Mouse (Mus musculus) myocyte (in vitro differentiated cells): Measurements from ENCODE around the gene Ccnb1. TPM values are rescaled to one million over a fixed set of nuclear protein-coding genes. Genes with fewer than 3 reads are reported as not detected.
A peak's percentile ranks its signal among the peaks of the same experiment; 100 is the strongest.

ENCODE experiments used
- H3K27me3 ChIP-seq: one replicate; pipeline ENCODE4 v1.6.1; 2011; ENCODE audit not compliant: control insufficient read depth, insufficient read depth, insufficient read length
- H3K36me3 ChIP-seq: one replicate; pipeline ENCODE4 v1.6.1; 2011; ENCODE audit not compliant: control insufficient read depth, insufficient read depth
- H3K4me2 ChIP-seq: one replicate; pipeline ENCODE4 v1.6.1; 2011; ENCODE audit warnings: low read depth, control low read depth
- H3K4me3 ChIP-seq: one replicate; pipeline ENCODE4 v1.5.1; 2011; ENCODE audit warnings: mild to moderate bottlenecking, control low read depth, moderate library complexity
- H3K79me2 ChIP-seq: one replicate; pipeline ENCODE4 v1.6.1; 2011; ENCODE audit not compliant: control insufficient read depth, insufficient read depth
- H3ac ChIP-seq: one replicate; pipeline ENCODE4 v1.6.1; 2011; ENCODE audit not compliant: control insufficient read depth, insufficient read length
- CEBPB ChIP-seq: IDR thresholded peaks from 2 replicates; pipeline ENCODE4 v1.6.1; 2011; ENCODE audit warnings: mild to moderate bottlenecking, moderate library complexity; ENCODE audit not compliant: poor library complexity, insufficient read depth, severe bottlenecking
- E2F4 ChIP-seq: IDR thresholded peaks from one replicate; pipeline ENCODE4 v1.6.1; 2011; ENCODE audit warnings: mild to moderate bottlenecking, control low read depth, moderate library complexity; ENCODE audit not compliant: insufficient read depth
- MAX ChIP-seq: IDR thresholded peaks from one replicate; pipeline ENCODE4 v1.6.1; 2011; ENCODE audit warnings: low read depth, mild to moderate bottlenecking, control low read depth
- MYOD1 ChIP-seq, 3 experiments: IDR thresholded peaks; one replicate each; pipeline ENCODE4 v1.6.1; 2011; ENCODE audit warnings: control low read depth in 2 of 3, low read depth in 2 of 3, mild to moderate bottlenecking in 2 of 3, moderate library complexity in 1 of 3; ENCODE audit not compliant: insufficient read length in 2 of 3, control insufficient read depth in 1 of 3
- MYOG ChIP-seq, 3 experiments: IDR thresholded peaks; one replicate each; pipeline ENCODE4 v1.6.1; 2011; ENCODE audit warnings: control low read depth in 2 of 3, low read depth in 2 of 3, mild to moderate bottlenecking in 2 of 3; ENCODE audit not compliant: insufficient read length in 2 of 3, control insufficient read depth in 1 of 3, insufficient read depth in 1 of 3
- POLR2A ChIP-seq: IDR thresholded peaks from one replicate; pipeline ENCODE4 v1.6.1; 2011; ENCODE audit warnings: low read depth, mild to moderate bottlenecking, control low read depth, moderate library complexity; ENCODE audit not compliant: insufficient read length
- POLR2AphosphoS2 ChIP-seq: IDR thresholded peaks from one replicate; pipeline ENCODE4 v1.6.1; 2011; ENCODE audit warnings: low read depth, control low read depth; ENCODE audit not compliant: insufficient read length
- REST ChIP-seq: IDR thresholded peaks from one replicate; pipeline ENCODE4 v1.6.1; 2011; ENCODE audit warnings: mild to moderate bottlenecking, control low read depth, moderate library complexity; ENCODE audit not compliant: insufficient read depth, insufficient read length
- SRF ChIP-seq: IDR thresholded peaks from one replicate; pipeline ENCODE4 v1.6.1; 2011; ENCODE audit warnings: low read depth; ENCODE audit not compliant: control insufficient read depth, insufficient read length
- TCF12 ChIP-seq: IDR thresholded peaks from one replicate; pipeline ENCODE4 v1.6.1; 2011; ENCODE audit warnings: mild to moderate bottlenecking, control low read depth; ENCODE audit not compliant: poor library complexity, insufficient read depth, severe bottlenecking
- TCF3 ChIP-seq: IDR thresholded peaks from one replicate; pipeline ENCODE4 v1.6.1; 2011; ENCODE audit warnings: low read depth, control low read depth; ENCODE audit not compliant: insufficient read length
- USF1 ChIP-seq: IDR thresholded peaks from one replicate; pipeline ENCODE4 v1.6.1; 2011; ENCODE audit warnings: low read depth, mild to moderate bottlenecking, control low read depth, moderate library complexity
- polyA plus RNA-seq: library from polyadenylated mRNA; unstranded; fragments of >200 nt; fragmentation: generic; extraction: Trizol; gene quantifications from one replicate; pipeline ENCODE4 v1.2.1, GENCODE M21; 2012; ENCODE audit warnings: missing spikeins

Ccnb1 gene
- polyA plus RNA-seq, 1 experiment = 45.4 TPM

- Histone ChIP-seq H3K4me2 (peak within 1 kb of the TSS; percentile 89), H3K27me3 (no peaks in the 10 kb centered on the region), H3K79me2 (peaks cover 6% of the 10 kb centered on the region), H3K4me3 (peak within 1 kb of the TSS; percentile 67), H3ac (peak within 1 kb of the TSS; percentile 11), H3K36me3 (peaks cover under 1% of the 10 kb centered on the region)
- no peak for TF ChIP-seq MYOD1 (IDR thresholded peaks at IDR 0.05; ENCODE audit: control insufficient read depth in 1 of 3, insufficient read length in 2 of 3, low read depth in 2 of 3)
- no peak for TF ChIP-seq MAX
- no peak for TF ChIP-seq CEBPB
- TF ChIP-seq E2F4 = peak; percentile 99
- no peak for TF ChIP-seq POLR2AphosphoS2
- no peak for TF ChIP-seq POLR2A
- no peak for TF ChIP-seq REST
Observed at GRCm38 (mm10) chr13:100775252-100776055, 10.9 kb downstream of the Ccnb1 start, which contains the start of gene Cenph. Gene Cenph, minus strand, starts transcription at chr13:100775899.

- TF ChIP-seq CEBPB (no peak), POLR2A (no peak), SRF (no peak), TCF12 (no peak), REST (no peak), USF1 (no peak), MYOG (IDR thresholded peaks at IDR 0.05; ENCODE audit: control insufficient read depth in 1 of 3, insufficient read depth in 1 of 3, insufficient read length in 2 of 3, low read depth in 2 of 3) (no peak), TCF3 (no peak), MYOD1 (IDR thresholded peaks at IDR 0.05; ENCODE audit: control insufficient read depth in 1 of 3, insufficient read length in 2 of 3, low read depth in 2 of 3) (no peak), MAX (no peak), POLR2AphosphoS2 (no peak), E2F4 (no peak)
- Histone ChIP-seq H3K4me2 (peak overlapping the region; percentile 89), H3ac (peak overlapping the region; percentile 11), H3K79me2 (peaks cover 6% of the 10 kb centered on the region), H3K4me3 (peak overlapping the region; percentile 67), H3K27me3 (no peaks in the 10 kb centered on the region), H3K36me3 (peaks cover 7% of the 10 kb centered on the region)
Observed at GRCm38 (mm10) chr13:100774704-100775103, 11.7 kb downstream of the Ccnb1 start.

- TF ChIP-seq MYOD1 (IDR thresholded peaks at IDR 0.05; ENCODE audit: control insufficient read depth in 1 of 3, insufficient read length in 2 of 3, low read depth in 2 of 3) = no peak
- no peak for TF ChIP-seq POLR2A
- TF ChIP-seq E2F4 = no peak
- TF ChIP-seq TCF3 = no peak
- no peak for TF ChIP-seq CEBPB
- TF ChIP-seq POLR2AphosphoS2 = no peak
- TF ChIP-seq TCF12 = no peak
- no peak for TF ChIP-seq MYOG (IDR thresholded peaks at IDR 0.05; ENCODE audit: control insufficient read depth in 1 of 3, insufficient read depth in 1 of 3, insufficient read length in 2 of 3, low read depth in 2 of 3)
- TF ChIP-seq USF1 = no peak
- no peak for TF ChIP-seq MAX
- no peak for TF ChIP-seq SRF
- TF ChIP-seq REST = no peak
- Histone ChIP-seq H3K27me3 (no peaks in the 10 kb centered on the region), H3K4me3 (no peak overlapping the region), H3ac (no peak overlapping the region), H3K36me3 (no peaks in the 10 kb centered on the region), H3K79me2 (no peaks in the 10 kb centered on the region), H3K4me2 (no peak overlapping the region)
Observed at GRCm38 (mm10) chr13:100755329-100755728, 31.0 kb downstream of the Ccnb1 start.

GRCm38 (mm10) chr13:100754186-100754585, 32.2 kb downstream of the Ccnb1 start:
- Histone ChIP-seq H3ac (no peak overlapping the region), H3K4me3 (no peak overlapping the region), H3K27me3 (no peaks in the 10 kb centered on the region), H3K4me2 (no peak overlapping the region), H3K79me2 (no peaks in the 10 kb centered on the region), H3K36me3 (no peaks in the 10 kb centered on the region)
- TF ChIP-seq MAX (no peak), TCF12 (no peak), MYOG (IDR thresholded peaks at IDR 0.05; ENCODE audit: control insufficient read depth in 1 of 3, insufficient read depth in 1 of 3, insufficient read length in 2 of 3, low read depth in 2 of 3) (no peak), SRF (no peak), POLR2A (no peak), POLR2AphosphoS2 (no peak)

- no peaks in the 10 kb centered on the region for H3K36me3 ChIP-seq
- no peak overlapping the region for H3ac ChIP-seq
- TF ChIP-seq REST = no peak
- TF ChIP-seq TCF12 = no peak
- TF ChIP-seq TCF3 = no peak
- no peak for TF ChIP-seq POLR2AphosphoS2
- TF ChIP-seq SRF = no peak
- H3K79me2 ChIP-seq = no peaks in the 10 kb centered on the region
- H3K4me3 ChIP-seq = no peak overlapping the region
- H3K27me3 ChIP-seq = no peaks in the 10 kb centered on the region
- no peak overlapping the region for H3K4me2 ChIP-seq
Observed at GRCm38 (mm10) chr13:100753011-100753410, 33.4 kb downstream of the Ccnb1 start.
